Mouse (Mus musculus): ENCODE measurements at regions not wholly inside any gene's neighbourhood (a gene's known extent, or its start where the extent isn't known, plus 50 kb on each side); places are given as distances from the start of the nearest gene placed in this dataset.
A peak's percentile ranks its signal among the peaks of the same experiment; 100 is the strongest.
"Not testable (repeated sequence)": the region's sequence is repeated elsewhere in the genome, so short reads cannot be mapped to it uniquely, and the experiment has no call there.

GRCm38 (mm10) chr14:18511094-18511493 lies 179.4 kb upstream of the Ube2e1 start:
- DNase-seq (ENCODE audit: low spot score in 2 of 2) = no peak

- DNase-seq (ENCODE audit: low spot score in 2 of 2) = no peak
Measured at GRCm38 (mm10) chr14:18508359-18508647, 176.6 kb upstream of the Ube2e1 start.

DNA sequence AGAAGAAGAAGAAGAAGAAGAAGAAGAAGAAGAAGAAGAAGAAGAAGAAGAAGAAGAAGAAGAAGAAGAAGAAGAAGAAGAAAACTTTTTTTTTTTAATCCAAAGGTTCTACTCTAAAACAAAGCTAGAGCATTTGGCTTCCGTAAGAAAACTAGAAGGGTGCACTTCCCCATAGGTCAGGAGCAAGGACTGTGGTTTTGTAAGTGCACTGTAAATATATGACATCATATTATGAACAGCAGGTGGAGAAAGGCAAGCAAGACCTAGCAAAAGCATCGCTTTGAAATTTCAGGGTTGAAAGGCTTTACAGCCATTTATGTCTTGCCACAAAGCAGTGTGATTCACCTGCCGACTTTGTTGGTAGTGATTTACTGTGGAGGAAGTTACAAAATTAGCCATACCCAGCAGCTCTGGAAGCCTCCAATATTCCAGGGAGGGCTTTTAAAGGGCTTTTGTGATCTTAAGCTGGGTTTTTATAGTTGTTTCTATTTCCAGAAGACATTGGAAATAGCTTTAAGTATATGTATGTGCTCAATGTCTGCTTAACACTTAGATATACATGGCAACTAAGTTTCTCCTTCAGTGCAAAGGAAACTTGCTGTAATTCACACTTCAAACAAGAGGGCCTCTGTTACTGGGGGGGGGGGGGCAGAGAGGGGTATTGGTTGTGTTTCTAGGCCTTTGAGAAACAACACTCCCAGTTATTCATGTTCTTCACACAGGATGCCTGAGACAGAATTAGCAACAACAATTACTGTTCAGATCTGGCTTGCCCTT lies 176.1 kb upstream of the Ube2e1 start:
- no peak for DNase-seq (ENCODE audit: low spot score in 2 of 2)

DNA sequence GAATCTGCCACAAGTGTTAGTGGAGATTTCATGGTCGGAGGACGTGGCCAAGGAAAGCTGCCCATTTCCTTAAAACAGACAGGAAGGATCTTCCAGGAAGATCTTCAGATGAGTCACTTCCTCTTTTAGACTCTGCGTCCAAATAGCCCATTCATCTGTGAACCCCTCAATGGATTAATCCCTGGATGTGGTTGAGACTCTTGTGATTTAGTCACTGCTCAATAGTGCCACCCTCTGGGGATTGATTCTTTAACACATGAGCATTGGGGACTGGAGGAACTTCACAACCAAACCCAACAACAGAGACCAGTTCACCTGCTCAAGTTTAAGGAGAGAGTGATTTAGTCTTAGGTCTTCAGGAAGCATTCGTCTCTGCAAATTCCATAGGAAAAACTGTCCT lies 174.5 kb upstream of the Ube2e1 start:
- DNase-seq (ENCODE audit: low spot score in 2 of 2) = peak; percentile 22 to 75

GRCm38 (mm10) chr14:18500249-18500832 lies 168.7 kb upstream of the Ube2e1 start:
- DNase-seq (ENCODE audit: low spot score in 2 of 2) = peak; percentile 27 to 44

- DNase-seq (ENCODE audit: low spot score in 2 of 2) = no peak
Measured at GRCm38 (mm10) chr14:18494048-18494447, 162.4 kb upstream of the Ube2e1 start.

DNA sequence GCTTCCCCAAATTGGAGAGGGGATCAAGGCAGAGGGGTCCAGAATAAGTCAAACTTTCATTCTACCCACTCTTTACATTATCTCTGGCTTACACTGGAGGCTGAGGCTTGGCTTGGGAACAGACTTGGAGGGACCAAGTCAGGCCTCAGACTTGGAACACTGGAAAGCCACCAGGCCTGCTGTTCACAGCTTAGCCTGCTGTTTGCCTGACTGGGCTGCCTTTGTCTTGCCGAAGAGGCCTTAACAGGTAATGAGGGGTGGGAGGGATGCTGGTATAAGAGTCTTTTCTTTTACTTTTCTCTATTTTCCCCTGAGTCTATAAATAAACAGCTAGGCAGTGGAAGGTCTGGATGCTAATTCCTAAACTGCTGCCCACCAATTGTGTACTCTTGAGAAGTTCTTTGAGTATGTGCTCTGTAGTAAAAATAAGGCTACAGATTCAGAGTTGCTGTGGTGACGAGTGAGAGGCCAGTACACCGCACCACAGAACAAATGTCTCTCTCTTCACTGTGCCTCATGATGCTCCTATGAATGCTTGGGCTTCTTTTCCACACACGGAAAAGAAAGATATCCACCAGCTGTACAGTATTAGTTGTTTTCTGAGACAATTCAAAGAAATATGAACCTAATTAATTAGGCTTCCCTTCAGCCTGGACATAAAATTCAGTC lies 154.6 kb upstream of the Ube2e1 start:
- DNase-seq (ENCODE audit: low spot score in 2 of 2) = no peak

GRCm38 (mm10) chr14:18485526-18485925 lies 153.9 kb upstream of the Ube2e1 start:
- no peak for DNase-seq (ENCODE audit: low spot score in 2 of 2)

DNA sequence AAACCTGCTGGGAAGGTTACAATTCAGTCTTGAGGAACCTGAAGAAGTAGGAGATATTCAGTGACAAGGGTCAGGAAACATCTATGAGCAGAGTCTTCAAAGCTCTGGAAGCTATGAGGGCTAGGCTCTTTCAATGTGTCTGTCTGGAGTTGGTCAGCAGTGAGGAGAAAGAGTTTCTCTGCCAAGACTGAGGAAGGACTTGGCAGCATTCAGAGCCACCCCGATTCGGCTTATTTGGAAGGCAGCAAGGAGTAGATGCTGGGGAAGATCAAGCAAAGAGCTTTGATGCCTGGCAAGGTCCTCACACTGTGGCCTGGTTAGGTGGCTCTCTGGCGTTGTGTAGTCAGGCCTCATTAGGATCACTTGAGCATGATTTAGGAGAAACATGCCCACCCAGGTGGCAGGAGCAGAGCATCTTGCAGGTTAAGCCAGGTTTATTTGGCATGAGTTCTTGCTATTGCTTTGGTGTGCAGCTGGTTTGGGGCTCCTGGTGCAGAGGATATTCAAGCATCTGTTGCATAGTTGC lies 145.2 kb upstream of the Ube2e1 start:
- DNase-seq (ENCODE audit: low spot score in 2 of 2) = no peak

DNA sequence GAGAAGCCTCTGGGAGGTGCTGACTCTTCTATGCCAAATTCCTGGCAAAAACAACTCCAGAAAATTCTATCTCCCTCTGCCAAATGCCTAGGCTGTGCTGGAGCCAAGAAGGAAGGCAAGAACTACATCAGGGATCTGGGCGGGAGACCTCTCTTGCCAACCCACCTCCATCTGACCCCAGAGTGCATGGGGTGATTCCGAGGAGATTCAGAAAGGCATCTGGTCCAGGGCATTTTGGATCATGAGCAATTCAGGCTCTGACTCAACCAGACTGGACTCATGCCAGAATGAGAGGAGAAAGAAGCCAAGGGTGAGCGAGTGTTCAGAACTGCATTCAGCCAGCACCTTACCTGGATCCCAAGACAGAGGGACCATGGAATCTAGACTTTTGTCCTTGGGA lies 137.0 kb upstream of the Ube2e1 start:
- no peak for DNase-seq (ENCODE audit: low spot score in 2 of 2)

DNA sequence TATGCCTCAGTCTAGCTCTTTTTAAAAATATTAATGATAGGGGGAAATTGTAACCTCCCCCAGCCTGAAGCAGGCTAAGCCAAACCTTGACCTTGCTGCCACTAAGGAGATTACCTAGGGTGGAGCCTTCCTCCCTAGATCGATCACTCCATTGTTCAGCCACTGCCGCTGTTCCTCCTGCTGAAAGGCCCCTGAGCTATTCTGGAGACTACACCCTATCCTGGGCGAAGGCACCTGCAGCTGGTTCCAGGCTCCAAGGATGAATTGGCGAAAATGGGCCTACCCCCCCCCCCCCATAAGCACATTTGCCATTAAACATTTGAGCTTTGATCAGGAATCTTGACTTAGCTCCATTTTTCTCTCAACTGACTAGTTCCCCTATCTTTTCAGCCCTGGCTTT lies 135.2 kb upstream of the Ube2e1 start:
- DNase-seq (ENCODE audit: low spot score in 2 of 2) = not testable (repeated sequence)

DNA sequence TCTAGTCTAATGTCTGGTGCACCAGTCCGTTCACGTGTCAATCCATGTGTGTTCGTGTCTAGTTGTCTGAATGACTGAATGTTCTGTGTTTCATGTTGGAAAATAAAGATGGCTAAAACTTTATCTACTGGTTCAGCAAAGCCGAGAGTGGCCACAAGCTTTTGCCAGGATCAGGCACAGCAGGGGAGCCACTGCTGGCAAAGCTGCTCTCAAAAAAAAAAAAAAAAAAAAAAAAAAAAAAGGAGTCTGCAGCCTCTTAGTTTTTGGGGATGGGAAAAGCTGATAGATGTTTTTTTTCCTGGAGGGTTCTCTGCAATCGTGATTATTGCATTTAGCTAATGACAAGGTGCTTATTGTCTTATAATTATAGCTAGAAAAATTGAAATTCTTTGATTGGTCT lies 132.5 kb upstream of the Ube2e1 start:
- not testable (repeated sequence) for DNase-seq (ENCODE audit: low spot score in 2 of 2)

- DNase-seq (ENCODE audit: low spot score in 2 of 2) = no peak
Measured at GRCm38 (mm10) chr14:18463230-18463873, 131.7 kb upstream of the Ube2e1 start.

DNA sequence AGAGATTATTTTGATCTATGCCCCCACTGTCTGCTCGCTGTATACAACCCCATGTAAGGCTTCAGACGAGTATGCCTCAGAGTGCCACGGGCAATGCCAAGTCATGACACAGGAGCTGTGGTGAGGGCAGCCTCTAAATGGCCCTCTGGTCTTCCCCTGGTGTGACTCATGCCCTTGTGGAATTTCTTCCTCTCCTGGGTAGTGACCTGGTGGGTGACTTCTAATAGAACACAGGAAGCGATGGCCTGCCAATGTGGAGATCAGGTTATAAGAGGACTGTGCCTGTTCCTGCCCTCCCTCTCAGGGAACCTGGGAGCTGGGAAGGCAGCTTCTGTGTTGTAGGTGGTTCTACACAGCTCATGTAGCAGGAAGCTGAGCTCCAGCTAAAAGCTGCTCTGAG lies 130.7 kb upstream of the Ube2e1 start:
- no peak for DNase-seq (ENCODE audit: low spot score in 2 of 2)

DNA sequence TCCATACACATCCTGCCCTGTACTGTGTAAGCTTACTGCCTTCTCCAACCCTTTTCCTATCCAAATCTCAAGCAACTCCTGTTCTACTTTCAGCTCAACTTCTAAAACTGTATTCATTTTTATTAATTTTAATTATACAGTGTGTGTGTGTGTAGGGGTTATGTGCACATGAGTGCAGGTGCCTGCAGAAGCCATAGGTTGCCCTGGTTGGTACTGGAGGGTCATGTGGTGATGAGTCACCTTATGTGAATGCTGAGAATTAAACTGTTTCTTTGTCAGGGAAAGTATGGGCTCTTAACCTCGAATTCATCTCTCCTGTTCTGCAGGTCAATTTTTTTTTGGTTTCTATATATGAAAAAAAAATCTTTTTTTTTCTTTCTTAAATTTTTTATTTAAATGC lies 117.0 kb upstream of the Ube2e1 start:
- no peak for DNase-seq (ENCODE audit: low spot score in 2 of 2)

GRCm38 (mm10) chr14:18444492-18444891 lies 112.8 kb upstream of the Ube2e1 start:
- DNase-seq (ENCODE audit: low spot score in 2 of 2) = no peak

- DNase-seq (ENCODE audit: low spot score in 2 of 2) = not testable (repeated sequence)
Measured at GRCm38 (mm10) chr14:18428968-18429367, 97.3 kb upstream of the Ube2e1 start.

DNA sequence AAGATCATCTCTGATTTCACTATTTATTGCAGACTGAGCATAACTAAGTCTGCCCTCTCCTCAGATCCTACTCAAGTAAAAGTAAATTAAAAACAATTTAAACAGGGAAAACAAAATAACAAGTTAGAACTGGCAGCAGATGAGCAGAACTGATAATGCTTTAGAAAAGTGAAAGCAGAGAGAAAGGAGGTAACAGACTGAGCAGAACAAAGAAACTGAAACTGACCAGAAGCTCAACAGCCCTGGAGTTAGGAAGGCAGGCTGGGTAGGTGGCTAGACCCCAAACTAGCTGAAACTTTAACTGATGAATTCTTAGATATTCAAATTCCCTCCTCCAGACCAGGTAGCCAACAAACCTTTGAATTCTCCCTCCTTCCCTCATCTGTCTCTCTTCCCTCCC lies 94.2 kb upstream of the Ube2e1 start:
- no peak for DNase-seq (ENCODE audit: low spot score in 2 of 2)

DNA sequence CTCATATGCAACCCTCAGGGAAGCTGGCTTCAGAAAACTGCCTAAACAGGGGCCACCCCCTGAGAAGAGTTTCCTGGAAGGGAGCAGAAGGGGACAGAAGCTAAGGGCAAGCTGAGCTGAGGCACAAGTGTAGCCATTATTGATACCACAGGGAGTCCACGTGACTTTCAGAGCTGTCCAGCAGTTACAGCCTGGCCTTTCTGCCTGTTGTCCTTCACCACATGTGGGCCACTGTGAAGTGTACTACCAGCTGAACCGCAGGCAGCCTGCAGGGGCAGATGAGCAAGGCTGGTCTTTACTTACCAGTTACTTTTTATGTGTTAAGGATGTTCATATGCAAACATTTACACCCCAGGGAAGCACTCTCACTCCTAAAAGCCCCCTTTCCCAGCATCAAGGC lies 85.2 kb upstream of the Ube2e1 start:
- DNase-seq (ENCODE audit: low spot score in 2 of 2) = no peak

GRCm38 (mm10) chr14:18416319-18416718 lies 84.7 kb upstream of the Ube2e1 start:
- DNase-seq (ENCODE audit: low spot score in 2 of 2) = no peak

GRCm38 (mm10) chr14:18398953-18399352 lies 67.3 kb upstream of the Ube2e1 start:
- no peak for DNase-seq (ENCODE audit: low spot score in 2 of 2)

DNA sequence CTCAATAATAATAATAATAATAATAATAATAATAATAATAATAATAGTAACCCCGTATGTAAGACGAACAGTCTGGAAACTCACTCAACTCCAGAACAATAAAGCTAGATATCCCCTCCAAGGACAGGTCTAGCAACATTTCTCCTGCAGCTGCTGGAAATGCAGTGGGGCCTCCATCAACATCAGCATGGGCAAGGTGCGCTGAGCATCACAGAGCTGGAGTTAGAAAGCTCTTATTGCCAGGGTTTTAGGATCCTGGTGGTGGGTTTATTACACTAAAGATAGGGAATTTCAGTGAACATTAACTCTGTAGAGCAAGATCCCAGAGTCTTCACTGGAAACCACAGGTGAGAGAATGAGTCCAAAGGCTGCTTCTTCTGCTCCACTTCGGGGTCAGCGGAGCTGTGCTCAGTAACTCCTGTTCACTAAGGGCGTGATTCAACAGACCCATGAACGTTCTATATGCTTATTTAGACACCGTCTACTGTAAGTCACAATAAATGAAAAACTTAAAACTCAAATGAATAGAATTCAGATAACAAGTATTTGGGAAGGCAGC lies 64.6 kb upstream of the Ube2e1 start:
- DNase-seq (ENCODE audit: low spot score in 2 of 2) = no peak
